ENCODE assay signal across 27 mouse cellular contexts in genomic region chr19:32002623-32003022, GRCm38 (mm10).
DNase-seq lines count a peak whose midpoint lies in the region; ATAC-seq and TF ChIP-seq lines count a peak whose summit lies in the region.
"Had no signal": no experiment of that assay in that cellular context is flagged by ENCODE, and none has a peak within 500 bp of the region (broad histone marks: within the 10 kb centered on the region; RNA-seq: fewer than 3 reads in every experiment).

No protein-coding gene starts in this region.

- no peak overlapping the region for H3K9ac ChIP-seq in forebrain, postnatal 0 days
- H3K9ac ChIP-seq: embryonic facial prominence, embryonic 13.5 days; forebrain, embryonic 12.5 days; forebrain, embryonic 15.5 days; hindbrain, embryonic 12.5 days; hindbrain, embryonic 15.5 days had no signal

- no peak for TF ChIP-seq CTCF in forebrain, postnatal 0 days (IDR thresholded peaks at IDR 0.05; ENCODE audit: low read depth)

- H3K4me2 ChIP-seq in forebrain, postnatal 0 days (ENCODE audit: low read depth) = no peak overlapping the region
- H3K4me2 ChIP-seq: embryonic facial prominence, embryonic 13.5 days; forebrain, embryonic 12.5 days; forebrain, embryonic 15.5 days; heart, embryonic 11.5 days; hindbrain, embryonic 12.5 days; hindbrain, embryonic 15.5 days had no signal

- no peak overlapping the region for H3K4me3 ChIP-seq in forebrain, postnatal 0 days (ENCODE audit: low read depth, low read length)
- H3K4me3 ChIP-seq: embryonic facial prominence, embryonic 10.5 days; embryonic facial prominence, embryonic 13.5 days; erythroblast, embryonic 14.5 days; forebrain, embryonic 12.5 days; forebrain, embryonic 15.5 days; gastrocnemius, adult 2 months; hindbrain, embryonic 12.5 days; hindbrain, embryonic 15.5 days had no signal

- no peaks in the 10 kb centered on the region for H3K4me1 ChIP-seq in forebrain, postnatal 0 days (ENCODE audit: insufficient read depth)
- H3K4me1 ChIP-seq: embryonic facial prominence, embryonic 10.5 days; embryonic facial prominence, embryonic 13.5 days; forebrain, embryonic 12.5 days; forebrain, embryonic 15.5 days; hindbrain, embryonic 12.5 days; hindbrain, embryonic 15.5 days had no signal

- ATAC-seq in forebrain, postnatal 0 days = no peak
- ATAC-seq: forebrain, embryonic 15.5 days had no signal

- no peaks in the 10 kb centered on the region for H3K27me3 ChIP-seq in forebrain, postnatal 0 days (ENCODE audit: insufficient read depth, low read length)
- H3K27me3 ChIP-seq: CH12.LX; embryonic facial prominence, embryonic 13.5 days; forebrain, embryonic 12.5 days; forebrain, embryonic 15.5 days; hindbrain, embryonic 12.5 days; hindbrain, embryonic 15.5 days had no signal

- 84% methylated on average over 5 of the region's 5 CpGs for WGBS in forebrain, postnatal 0 days

- no peaks in the 10 kb centered on the region for H3K36me3 ChIP-seq in forebrain, postnatal 0 days (ENCODE audit: insufficient read depth)
- H3K36me3 ChIP-seq: embryonic facial prominence, embryonic 10.5 days; forebrain, embryonic 12.5 days; forebrain, embryonic 15.5 days; G1E; hindbrain, embryonic 12.5 days; hindbrain, embryonic 15.5 days had no signal

- H3K9me3 ChIP-seq in forebrain, postnatal 0 days (ENCODE audit: low read length) = no peaks in the 10 kb centered on the region
- H3K9me3 ChIP-seq: embryonic facial prominence, embryonic 10.5 days; embryonic facial prominence, embryonic 13.5 days; forebrain, embryonic 12.5 days; forebrain, embryonic 15.5 days; G1E; hindbrain, embryonic 12.5 days; hindbrain, embryonic 15.5 days had no signal

- H3K27ac ChIP-seq in forebrain, postnatal 0 days (ENCODE audit: low read depth, low read length) = no peak overlapping the region
- H3K27ac ChIP-seq: embryonic facial prominence, embryonic 10.5 days; embryonic facial prominence, embryonic 13.5 days; forebrain, embryonic 12.5 days; forebrain, embryonic 15.5 days; gastrocnemius, adult 2 months; hindbrain, embryonic 12.5 days; hindbrain, embryonic 15.5 days had no signal

- DNase-seq in layer of hippocampus, adult 11-12 months (ENCODE audit: low spot score) = peak; percentile 4
- no peak for DNase-seq in layer of hippocampus, postnatal 10 days (ENCODE audit: low spot score in 2 of 2)
- peak; percentile 24 for DNase-seq in brain, adult 2 months (ENCODE audit: low read depth, low spot score)
- DNase-seq in layer of hippocampus, postnatal 36 days = peak; percentile 1 to 2
- DNase-seq in forebrain, postnatal 0 days = no peak
- no peak for DNase-seq in right cerebral cortex, postnatal 10 days (ENCODE audit: low spot score in 2 of 2)
- DNase-seq: adrenal gland, adult 2 months; adrenal gland, postnatal 14 days; B cell, adult 2 months; cerebellum, adult 11-12 months; cerebellum, adult 8-10 months; cerebellum, postnatal 10 days; cerebellum, postnatal 36 days; embryo, embryonic 11 days; gastrocnemius, adult 2 months; gastrocnemius, postnatal 14 days; heart, adult 11 months had no signal

Comparison
In these comparisons a context has a peak if more than half of its experiments do, and no peak if none do; other contexts are left out.
1. DNase-seq: peak in layer of hippocampus, adult 11-12 months (single experiment), brain, adult 2 months (single experiment) and layer of hippocampus, postnatal 36 days (2 of 2); none in layer of hippocampus, postnatal 10 days (0 of 2), forebrain, postnatal 0 days (single experiment) and right cerebral cortex, postnatal 10 days (0 of 2).